Mouse (Mus musculus) liver, embryonic 13.5 days (tissue): Measurements from ENCODE around the gene Tmem217. TPM values are rescaled to one million over a fixed set of nuclear protein-coding genes. Genes with fewer than 3 reads are reported as not detected.

Source experiments
- ATAC-seq: fragments of 200-750 bp; cut with Nextera tagmentation; 2 replicates; pipeline ENCODE4 v1.8.0; 2017; ENCODE audit warnings: low read depth, mild to moderate bottlenecking, moderate number of reproducible peaks, moderate library complexity
- DNase-seq: peaks from one replicate; pipeline ENCODE4 v3.0.0; 2022
- H3K27ac ChIP-seq: fragments of 300-500 bp; sonication (generic); 2 replicates; pipeline ENCODE4 v1.5.1; 2015; ENCODE audit warnings: moderate library complexity, mild to moderate bottlenecking, inconsistent platforms
- H3K27me3 ChIP-seq: fragments of 300-500 bp; sonication (generic); 2 replicates; pipeline ENCODE4 v1.6.1; 2015; ENCODE audit warnings: mild to moderate bottlenecking, inconsistent platforms
- H3K36me3 ChIP-seq: fragments of 300-500 bp; sonication (generic); 2 replicates; pipeline ENCODE4 v1.6.1; 2015; ENCODE audit warnings: mild to moderate bottlenecking, inconsistent platforms
- H3K4me1 ChIP-seq: fragments of 300-500 bp; sonication (generic); replicated peaks from 2 replicates; pipeline ENCODE4 v1.6.1; 2015; ENCODE audit warnings: inconsistent platforms
- H3K4me2 ChIP-seq: fragments of 300-500 bp; sonication (generic); 2 replicates; pipeline ENCODE4 v1.6.1; 2015; ENCODE audit warnings: inconsistent platforms, mild to moderate bottlenecking, moderate library complexity
- H3K4me3 ChIP-seq: fragments of 300-500 bp; sonication (generic); replicated peaks from 2 replicates; pipeline ENCODE4 v1.5.1; 2015; ENCODE audit warnings: mild to moderate bottlenecking, inconsistent platforms
- H3K9ac ChIP-seq: fragments of 300-500 bp; sonication (generic); 2 replicates; pipeline ENCODE4 v1.6.1; 2015; ENCODE audit warnings: mild to moderate bottlenecking, inconsistent platforms
- H3K9me3 ChIP-seq: fragments of 300-500 bp; sonication (generic); replicated peaks from 2 replicates; pipeline ENCODE4 v1.6.1; 2016; ENCODE audit warnings: inconsistent platforms
- WGBS: fragments of 180-500 bp; shearing (Covaris S2); methylation state at CpG from one replicate; pipeline ENCODE4 v1.1.7; 2015; ENCODE audit not compliant: insufficient replicate concordance; 5-methylcytosine and 5-hydroxymethylcytosine counted together
- polyA plus RNA-seq: library from polyadenylated mRNA; unstranded; fragments of >200 nt; fragmentation: Nextera tagmentation; extraction: Ambion mirVana; gene quantifications from 2 replicates; pipeline ENCODE4 v1.2.1, GENCODE M21; 2015

The Tmem217 gene
- polyA plus RNA-seq, 1 experiment from 2014 or later = 0.23 TPM

- WGBS = 26% methylated on average over 8 of the region's 8 CpGs
- Histone ChIP-seq H3K36me3 (no peaks in the 10 kb centered on the region), H3K27me3 (no peaks in the 10 kb centered on the region), H3K4me2 (peak overlapping the region; percentile 97), H3K9me3 (no peaks in the 10 kb centered on the region), H3K4me1 (peaks cover 42% of the 10 kb centered on the region), H3K9ac (no peak overlapping the region), H3K4me3 (peak overlapping the region; percentile 91), H3K27ac (no peak overlapping the region)
- DNase-seq (no peak), ATAC-seq (no peak)
Observed at GRCm38 (mm10) chr17:29548994-29549393, 3.2 kb downstream of the Tmem217 start.

GRCm38 (mm10) chr17:29548494-29548893 lies 3.7 kb downstream of the Tmem217 start:
- ATAC-seq (no peak), DNase-seq (no peak)
- H3K4me2 ChIP-seq = no peak overlapping the region
- H3K4me1 ChIP-seq = peaks cover 37% of the 10 kb centered on the region
- H3K4me3 ChIP-seq = no peak overlapping the region
- no peaks in the 10 kb centered on the region for H3K9me3 ChIP-seq
- 41% methylated on average over 3 of the region's 3 CpGs for WGBS
- no peak overlapping the region for H3K27ac ChIP-seq
- H3K27me3 ChIP-seq = no peaks in the 10 kb centered on the region
- no peak overlapping the region for H3K9ac ChIP-seq
- H3K36me3 ChIP-seq = no peaks in the 10 kb centered on the region

GRCm38 (mm10) chr17:29545241-29545640 lies 6.9 kb downstream of the Tmem217 start:
- WGBS = 78% methylated on average over 5 of the region's 5 CpGs
- Histone ChIP-seq H3K27me3 (no peaks in the 10 kb centered on the region), H3K4me1 (peaks cover 13% of the 10 kb centered on the region), H3K4me2 (no peak overlapping the region), H3K27ac (no peak overlapping the region), H3K9ac (no peak overlapping the region), H3K4me3 (no peak overlapping the region), H3K9me3 (no peaks in the 10 kb centered on the region), H3K36me3 (no peaks in the 10 kb centered on the region)
- ATAC-seq (no peak), DNase-seq (no peak)

DNA sequence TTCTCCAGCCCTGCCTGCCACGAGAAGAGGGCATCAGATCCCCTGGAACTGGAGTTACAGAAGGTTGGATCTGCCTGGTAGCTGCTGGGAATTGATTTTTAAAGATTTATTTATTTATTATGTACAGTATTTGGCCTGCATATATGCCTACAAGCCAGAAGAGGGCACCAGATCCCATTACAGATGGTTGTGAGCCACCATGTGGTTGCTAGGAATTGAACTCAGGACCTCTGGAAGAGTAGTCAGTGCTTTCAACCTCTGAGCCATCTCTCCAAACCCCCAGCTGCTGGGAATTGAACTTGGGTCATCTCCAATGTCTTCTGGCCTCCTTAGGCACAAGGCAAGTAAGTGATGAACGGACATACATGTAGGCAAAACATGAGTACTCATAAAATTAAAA lies 8.1 kb downstream of the Tmem217 start:
- H3K27ac ChIP-seq = no peak overlapping the region
- DNase-seq (no peak), ATAC-seq (no peak)
- H3K9ac ChIP-seq = no peak overlapping the region
- H3K27me3 ChIP-seq = no peaks in the 10 kb centered on the region
- WGBS = 63% methylated on average over 2 of the region's 2 CpGs
- no peaks in the 10 kb centered on the region for H3K36me3 ChIP-seq
- H3K4me2 ChIP-seq = no peak overlapping the region
- H3K4me1 ChIP-seq = peaks cover 1% of the 10 kb centered on the region; the same call in 1 of the 2 replicates
- no peaks in the 10 kb centered on the region for H3K9me3 ChIP-seq
- H3K4me3 ChIP-seq = no peak overlapping the region

- ATAC-seq (no peak), DNase-seq (no peak)
- Histone ChIP-seq H3K4me1 (no peaks in the 10 kb centered on the region), H3K9me3 (no peaks in the 10 kb centered on the region), H3K36me3 (no peaks in the 10 kb centered on the region), H3K27ac (no peak overlapping the region), H3K4me3 (no peak overlapping the region), H3K9ac (no peak overlapping the region), H3K27me3 (no peaks in the 10 kb centered on the region), H3K4me2 (no peak overlapping the region)
- WGBS = 80% methylated on average over 19 of the region's 19 CpGs
Observed at GRCm38 (mm10) chr17:29542831-29543690, 9.1 kb downstream of the Tmem217 start.

GRCm38 (mm10) chr17:29541419-29541818 lies 10.8 kb downstream of the Tmem217 start:
- Histone ChIP-seq H3K9ac (no peak overlapping the region), H3K4me2 (no peak overlapping the region), H3K4me1 (no peaks in the 10 kb centered on the region), H3K9me3 (no peaks in the 10 kb centered on the region), H3K27me3 (no peaks in the 10 kb centered on the region), H3K36me3 (no peaks in the 10 kb centered on the region), H3K27ac (no peak overlapping the region), H3K4me3 (no peak overlapping the region)
- no peak for ATAC-seq
- WGBS = 65% methylated on average over 14 of the region's 14 CpGs
- DNase-seq = no peak

- DNase-seq = no peak
- no peak overlapping the region for H3K4me2 ChIP-seq
- WGBS = 82% methylated on average over 8 of the region's 8 CpGs
- H3K9me3 ChIP-seq = no peaks in the 10 kb centered on the region
- H3K36me3 ChIP-seq = no peaks in the 10 kb centered on the region
- H3K4me3 ChIP-seq = no peak overlapping the region
- no peak for ATAC-seq
- H3K27ac ChIP-seq = no peak overlapping the region
- H3K9ac ChIP-seq = no peak overlapping the region
- H3K27me3 ChIP-seq = no peaks in the 10 kb centered on the region
- no peaks in the 10 kb centered on the region for H3K4me1 ChIP-seq
Observed at GRCm38 (mm10) chr17:29540426-29540825, 11.8 kb downstream of the Tmem217 start.

DNA sequence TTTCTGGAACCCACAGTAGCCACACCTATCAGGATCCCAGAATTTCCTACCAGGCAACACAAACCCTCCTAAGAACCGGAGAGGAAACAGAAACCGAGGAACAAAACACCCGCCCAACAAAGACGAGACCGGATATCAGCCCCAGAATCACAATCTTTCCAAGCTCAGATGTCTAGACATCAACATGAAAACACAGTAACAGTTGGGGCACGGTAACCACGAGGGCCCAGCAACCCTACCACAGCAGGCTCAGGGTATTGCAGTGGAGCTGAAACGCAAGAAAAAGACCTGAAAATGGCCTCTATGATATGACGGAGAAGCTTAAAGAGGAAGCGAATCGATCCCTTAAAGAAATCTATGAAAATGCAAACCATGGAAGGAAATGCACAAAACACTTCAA lies 18.3 kb downstream of the Tmem217 start:
- no peak overlapping the region for H3K4me2 ChIP-seq
- H3K36me3 ChIP-seq = no peaks in the 10 kb centered on the region
- no peak overlapping the region for H3K9ac ChIP-seq
- no peak overlapping the region for H3K4me3 ChIP-seq
- 70% methylated on average over 11 of the region's 11 CpGs for WGBS
- H3K4me1 ChIP-seq = 0 out of 2 replicates have a peak, but pooled peaks cover 2% of the 10 kb centered on the region
- DNase-seq (no peak), ATAC-seq (no peak)
- no peaks in the 10 kb centered on the region for H3K27me3 ChIP-seq
- no peak overlapping the region for H3K27ac ChIP-seq
- H3K9me3 ChIP-seq = no peaks in the 10 kb centered on the region

DNA sequence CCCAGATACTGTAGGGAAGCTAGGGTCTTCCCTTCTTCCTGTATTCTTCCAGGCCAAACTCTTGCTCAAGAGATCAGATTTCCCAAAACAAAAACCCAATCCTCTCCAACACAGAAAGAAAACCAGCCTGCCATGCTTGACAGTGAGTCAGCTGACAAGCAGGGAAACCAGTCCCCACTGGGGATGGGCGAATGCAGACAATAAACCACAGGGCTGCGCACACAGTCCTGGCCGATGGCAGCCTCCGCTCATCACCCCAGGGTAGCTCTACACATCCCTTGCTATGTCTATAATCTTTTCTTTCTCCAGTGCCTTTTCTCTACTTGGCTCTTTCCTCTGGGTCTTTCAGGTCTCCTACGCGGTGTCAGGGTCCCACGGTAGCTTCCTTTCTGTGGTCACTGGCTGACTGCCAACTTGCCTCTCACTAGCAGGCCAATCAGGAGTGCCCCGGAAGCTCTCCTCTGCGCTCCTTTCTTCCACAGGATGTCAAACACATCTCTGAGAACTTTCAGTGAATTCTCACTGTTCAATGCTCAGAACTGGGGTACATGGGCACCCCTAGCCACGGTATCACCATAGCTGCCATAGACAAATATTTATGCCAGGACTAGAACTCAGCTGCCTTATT lies 20.3 kb downstream of the Tmem217 start:
- ATAC-seq (no peak), DNase-seq (no peak)
- WGBS = 29% methylated on average over 10 of the region's 10 CpGs
- no peak overlapping the region for H3K4me3 ChIP-seq
- no peaks in the 10 kb centered on the region for H3K36me3 ChIP-seq
- no peaks in the 10 kb centered on the region for H3K9me3 ChIP-seq
- H3K4me2 ChIP-seq = no peak overlapping the region
- no peak overlapping the region for H3K9ac ChIP-seq
- no peaks in the 10 kb centered on the region for H3K27me3 ChIP-seq
- no peak overlapping the region for H3K27ac ChIP-seq
- 0 out of 2 replicates have a peak, but pooled peaks cover 2% of the 10 kb centered on the region for H3K4me1 ChIP-seq

GRCm38 (mm10) chr17:29531278-29531677 lies 20.9 kb downstream of the Tmem217 start:
- no peak for ATAC-seq
- 0 out of 2 replicates have a peak, but pooled peaks cover 2% of the 10 kb centered on the region for H3K4me1 ChIP-seq
- H3K27me3 ChIP-seq = no peaks in the 10 kb centered on the region
- H3K27ac ChIP-seq = no peak overlapping the region
- H3K4me2 ChIP-seq = no peak overlapping the region
- no peaks in the 10 kb centered on the region for H3K9me3 ChIP-seq
- H3K36me3 ChIP-seq = no peaks in the 10 kb centered on the region
- 60% methylated on average over 9 of the region's 9 CpGs for WGBS
- no peak overlapping the region for H3K4me3 ChIP-seq
- H3K9ac ChIP-seq = no peak overlapping the region
- DNase-seq = no peak

GRCm38 (mm10) chr17:29530508-29530907 lies 21.7 kb downstream of the Tmem217 start:
- ATAC-seq = no peak

More at GRCm38 (mm10) chr17:29530508-29530907, 21.7 kb downstream of the Tmem217 start:
- Histone ChIP-seq H3K36me3 (no peaks in the 10 kb centered on the region), H3K9me3 (peaks cover 7% of the 10 kb centered on the region; the same call in 1 of the 2 replicates), H3K9ac (no peak overlapping the region), H3K4me2 (no peak overlapping the region), H3K27ac (no peak overlapping the region), H3K4me1 (0 out of 2 replicates have a peak, but pooled peaks cover 2% of the 10 kb centered on the region), H3K27me3 (no peaks in the 10 kb centered on the region), H3K4me3 (no peak overlapping the region)
- DNase-seq = no peak
- WGBS = 73% methylated on average over 6 of the region's 6 CpGs
